ENCODE assay signal across 7 mouse cellular contexts in the genomic region with DNA sequence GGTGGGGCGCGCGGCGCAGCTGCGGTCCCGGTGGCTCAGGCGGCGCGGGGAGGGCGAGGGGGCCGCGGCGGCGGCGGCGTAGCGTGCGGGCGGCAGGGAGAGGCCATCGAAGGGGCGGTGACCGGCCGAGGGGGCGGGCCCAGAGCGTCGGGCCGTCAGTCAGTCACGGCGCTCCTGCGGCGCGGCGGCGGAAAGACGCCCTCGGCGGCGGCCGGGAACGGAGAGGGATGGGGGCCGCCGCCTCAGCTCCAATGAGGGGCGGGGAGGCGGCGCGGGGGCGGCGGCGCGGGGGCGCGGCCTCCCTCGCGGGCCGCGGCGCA. TPM values are rescaled to one million over a fixed set of nuclear protein-coding genes. Genes with fewer than 3 reads are reported as not detected.
DNase-seq lines count a peak whose midpoint lies in the region; ATAC-seq and TF ChIP-seq lines count a peak whose summit lies in the region.

Gene Tent4a, minus strand, starts transcription at position 284 of the 320 bp plus-strand sequence.

- no peaks in the 10 kb centered on the region for H3K36me3 ChIP-seq in lung, postnatal 0 days (ENCODE audit: insufficient read depth, low read length)
- no peaks in the 10 kb centered on the region; the same call in 1 of the 2 replicates for H3K36me3 ChIP-seq in embryonic facial prominence, embryonic 11.5 days (replicated peaks; ENCODE audit: control insufficient read depth, insufficient read depth, low read depth, low read length)
- H3K36me3 ChIP-seq in limb, embryonic 14.5 days (ENCODE audit: control insufficient read depth, insufficient read depth, low read length): peaks cover 10% of the 10 kb centered on the region
- H3K36me3 ChIP-seq in stomach, embryonic 15.5 days: no peaks in the 10 kb centered on the region

- peak within 1 kb of the TSS; percentile 80 for H3K4me3 ChIP-seq in lung, postnatal 0 days (ENCODE audit: low read depth, low read length)
- H3K4me3 ChIP-seq in embryonic facial prominence, embryonic 11.5 days (ENCODE audit: low read depth, low read length): peak within 1 kb of the TSS; percentile 96
- H3K4me3 ChIP-seq in limb, embryonic 14.5 days (replicated peaks; ENCODE audit: low read length): peak within 1 kb of the TSS; percentile 89
- peak within 1 kb of the TSS; percentile 78 for H3K4me3 ChIP-seq in stomach, embryonic 15.5 days (replicated peaks)

- intact Hi-C loops in heart, postnatal 25 days (cut with DNase I): loop anchor here (5.0 kb wide), 2 partner anchors 78 to 278 kb away; partner anchors contain the start of gene Srd5a1

- no peak for TF ChIP-seq CTCF in lung, postnatal 0 days (IDR thresholded peaks at IDR 0.05)

- WGBS in lung, postnatal 0 days: no CpG with 5 or more reads among the region's 57 CpGs
- WGBS in embryonic facial prominence, embryonic 11.5 days: 0% methylated on average over 9 of the region's 57 CpGs
- WGBS in limb, embryonic 14.5 days: 0% methylated on average over 21 of the region's 57 CpGs
- WGBS in stomach, embryonic 15.5 days: 0% methylated on average over 11 of the region's 57 CpGs

- H3K4me2 ChIP-seq in lung, postnatal 0 days (replicated peaks; ENCODE audit: low read depth, low read length): peak within 1 kb of the TSS; percentile 94
- H3K4me2 ChIP-seq in embryonic facial prominence, embryonic 11.5 days (ENCODE audit: low read depth, low read length): peak within 1 kb of the TSS; percentile 88
- H3K4me2 ChIP-seq in limb, embryonic 14.5 days (replicated peaks; ENCODE audit: low read depth, low read length, severe bottlenecking): peak within 1 kb of the TSS; percentile 66
- H3K4me2 ChIP-seq in stomach, embryonic 15.5 days: peak within 1 kb of the TSS; percentile 83

- no peak for DNase-seq in lung, postnatal 0 days (ENCODE audit: low spot score)
- no peak for DNase-seq in lung, postnatal 14 days
- DNase-seq in embryonic facial prominence, embryonic 11.5 days (ENCODE audit: low spot score): no peak
- no peak for DNase-seq in heart, postnatal 25 days (ENCODE audit: low spot score)
- no peak for DNase-seq in limb, embryonic 14.5 days (ENCODE audit: low spot score)
- no peak for DNase-seq in testis, postnatal 10 days (ENCODE audit: low spot score)

- no peak for TF ChIP-seq POLR2A in limb, embryonic 14.5 days (IDR thresholded peaks at IDR 0.05; ENCODE audit: borderline replicate concordance, extremely low read depth, insufficient read depth, insufficient read length)

- peak within 1 kb of the TSS; percentile 79 for H3K9ac ChIP-seq in lung, postnatal 0 days (replicated peaks; ENCODE audit: low read depth)
- peak within 1 kb of the TSS; percentile 90 for H3K9ac ChIP-seq in embryonic facial prominence, embryonic 11.5 days (replicated peaks; ENCODE audit: low read length)
- H3K9ac ChIP-seq in limb, embryonic 14.5 days (ENCODE audit: low read depth, low read length, severe bottlenecking): peak within 1 kb of the TSS; percentile 76
- H3K9ac ChIP-seq in stomach, embryonic 15.5 days: peak within 1 kb of the TSS; percentile 85

- peaks cover 14% of the 10 kb centered on the region; the same call in 1 of the 2 replicates for H3K4me1 ChIP-seq in lung, postnatal 0 days (ENCODE audit: insufficient read depth, low read depth, low read length)
- peaks cover 9% of the 10 kb centered on the region for H3K4me1 ChIP-seq in embryonic facial prominence, embryonic 11.5 days (ENCODE audit: control insufficient read depth, insufficient read depth, low read length)
- H3K4me1 ChIP-seq in limb, embryonic 14.5 days (ENCODE audit: control insufficient read depth, insufficient read depth, low read length): peaks cover 44% of the 10 kb centered on the region
- peaks cover 35% of the 10 kb centered on the region for H3K4me1 ChIP-seq in stomach, embryonic 15.5 days

- no peak for TF ChIP-seq EP300 in lung, postnatal 0 days (IDR thresholded peaks at IDR 0.05)

- ATAC-seq in lung, postnatal 0 days: peak; percentile 85
- peak; percentile 73 for ATAC-seq in embryonic facial prominence, embryonic 11.5 days (replicated peaks; ENCODE audit: insufficient number of reproducible peaks, low FRiP score, low TSS enrichment, low read depth)
- ATAC-seq in limb, embryonic 14.5 days (ENCODE audit: low FRiP score, low read depth): peak; percentile 89
- ATAC-seq in stomach, embryonic 15.5 days (ENCODE audit: insufficient read depth, low FRiP score, low read depth): peak; percentile 87

- H3K27me3 ChIP-seq in lung, postnatal 0 days (replicated peaks; ENCODE audit: insufficient read depth, low read length): no peaks in the 10 kb centered on the region
- no peaks in the 10 kb centered on the region for H3K27me3 ChIP-seq in embryonic facial prominence, embryonic 11.5 days (ENCODE audit: control insufficient read depth, insufficient read depth, low read length)
- H3K27me3 ChIP-seq in limb, embryonic 14.5 days (ENCODE audit: control insufficient read depth, insufficient read depth, low read length): no peaks in the 10 kb centered on the region
- no peaks in the 10 kb centered on the region for H3K27me3 ChIP-seq in stomach, embryonic 15.5 days (replicated peaks)

- H3K27ac ChIP-seq in lung, postnatal 0 days (ENCODE audit: low read length): peak within 1 kb of the TSS; percentile 93
- H3K27ac ChIP-seq in embryonic facial prominence, embryonic 11.5 days (replicated peaks; ENCODE audit: low read depth, low read length): peak within 1 kb of the TSS; percentile 92
- peak within 1 kb of the TSS; percentile 91 for H3K27ac ChIP-seq in limb, embryonic 14.5 days (replicated peaks; ENCODE audit: low read depth, low read length)
- H3K27ac ChIP-seq in stomach, embryonic 15.5 days: peak within 1 kb of the TSS; percentile 94

- H3K9me3 ChIP-seq in lung, postnatal 0 days (ENCODE audit: low read length): no peaks in the 10 kb centered on the region
- H3K9me3 ChIP-seq in embryonic facial prominence, embryonic 11.5 days (replicated peaks; ENCODE audit: control insufficient read depth, low read length): no peaks in the 10 kb centered on the region
- no peaks in the 10 kb centered on the region for H3K9me3 ChIP-seq in limb, embryonic 14.5 days (ENCODE audit: control insufficient read depth, low read length)
- no peaks in the 10 kb centered on the region for H3K9me3 ChIP-seq in stomach, embryonic 15.5 days

RNA-seq across cellular contexts. Expression of gene Tent4a, which starts in this region (rescaled TPM):
- polyA plus RNA-seq in lung, postnatal 0 days (2015; fragmentation: Nextera tagmentation; extraction: Ambion mirVana): 3.1 TPM in 2 replicates
- 6.6 and 7.1 TPM in 2 replicates for polyA plus RNA-seq in embryonic facial prominence, embryonic 11.5 days (2014; fragmentation: Nextera tagmentation; extraction: Ambion mirVana)
- total RNA-seq in heart, postnatal 25 days (2021): 10 to 100 TPM; 12.0 to 12.6 TPM
- polyA plus RNA-seq in limb, embryonic 14.5 days (2012; rRNA removed): 25.7 and 29.0 TPM in 2 replicates
- 8.7 and 9.9 TPM in 2 replicates for polyA plus RNA-seq in limb, embryonic 14.5 days (2014; fragmentation: Nextera tagmentation; extraction: Ambion mirVana)
- 5.1 and 5.6 TPM in 2 replicates for polyA plus RNA-seq in stomach, embryonic 15.5 days (2015; fragmentation: Nextera tagmentation; extraction: Ambion mirVana)
